Mouse (Mus musculus) ovary, adult 10 weeks (tissue): ENCODE results near the gene Ptprcap. TPM values are rescaled to one million over a fixed set of nuclear protein-coding genes. Genes with fewer than 3 reads are reported as not detected.

Experiments used
- polyA plus RNA-seq: library from polyadenylated mRNA; stranded (reverse); fragments of 350-450 nt; fragmentation: Illumina TruSeq; extraction: RNeasy Lipid Tissue Mini Kit (QIAGEN cat#74804); gene quantifications from one replicate; pipeline ENCODE4 v1.2.3, GENCODE M21; 2014

Gene Ptprcap
- polyA plus RNA-seq, result 1.6 TPM

GRCm38 (mm10) chr19:4153232-4153654 lies at the start of gene Ptprcap:
Gene Ptprcap (plus strand): TSS chr19:4153604.

GRCm38 (mm10) chr19:4125741-4126696 lies 27.4 kb upstream of the Ptprcap start, which contains the start of gene Aip:
Gene Aip (minus strand): TSS chr19:4125858.

GRCm38 (mm10) chr19:4139446-4139845 lies 14.0 kb upstream of the Ptprcap start, which contains the start of gene Gpr152:
Gene Gpr152 (plus strand): TSS chr19:4139787.

DNA sequence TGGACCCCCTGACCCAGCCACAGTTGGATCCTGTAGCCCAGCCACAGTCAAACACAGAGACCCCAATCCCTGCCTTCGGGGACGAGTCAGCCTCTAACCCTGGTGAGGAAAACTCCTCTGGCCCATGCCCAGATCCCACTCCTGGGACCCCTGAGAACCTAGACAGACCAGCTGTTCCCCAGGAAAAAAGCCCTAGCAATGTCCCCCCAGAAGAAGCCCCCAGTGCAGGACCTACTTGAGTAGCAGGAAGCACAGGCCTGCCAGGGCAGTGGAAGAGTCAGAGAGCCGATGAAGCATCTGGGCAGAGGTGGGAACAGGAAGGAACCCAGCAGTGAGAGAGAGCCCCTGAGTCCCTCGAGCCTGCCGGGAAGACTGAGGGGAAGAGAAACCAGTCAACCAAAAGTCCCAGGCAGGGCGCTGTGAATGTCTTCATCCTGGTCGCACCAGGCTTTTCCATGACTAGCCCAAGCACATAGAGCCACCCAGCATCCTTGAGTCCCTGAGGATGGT lies 9.6 kb upstream of the Ptprcap start, which contains the start of gene Cabp4:
Cabp4 (minus strand) TSS at position 275 of the 510 bp plus-strand sequence.

DNA sequence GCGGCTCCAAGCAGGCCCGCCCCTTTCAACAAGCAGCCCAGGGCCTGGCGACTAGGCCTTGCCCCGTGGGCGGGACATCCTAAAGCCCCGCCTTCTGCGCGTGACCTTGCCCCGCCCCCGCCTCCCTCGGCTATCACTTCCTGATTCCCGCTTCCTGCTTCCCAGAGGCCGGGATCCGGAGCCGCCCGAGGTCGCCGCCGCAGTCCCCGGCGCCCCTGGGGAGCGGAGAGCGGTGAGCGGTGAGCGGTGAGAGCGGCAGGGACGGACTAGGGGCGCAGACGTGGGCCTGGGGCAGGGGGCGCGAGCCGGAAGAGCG lies 5.0 kb upstream of the Ptprcap start, which contains the start of gene Coro1b:
Coro1b (plus strand) TSS at position 129 of the 316 bp plus-strand sequence.

GRCm38 (mm10) chr19:4162646-4163542 lies 9.5 kb downstream of the Ptprcap start, which contains the start of gene Rps6kb2:
Gene Rps6kb2 (minus strand): TSS chr19:4163354.

GRCm38 (mm10) chr19:4175368-4175947 lies 22.1 kb downstream of the Ptprcap start, which contains the start of gene Carns1:
Gene Carns1 (minus strand): TSS chr19:4175479.

DNA sequence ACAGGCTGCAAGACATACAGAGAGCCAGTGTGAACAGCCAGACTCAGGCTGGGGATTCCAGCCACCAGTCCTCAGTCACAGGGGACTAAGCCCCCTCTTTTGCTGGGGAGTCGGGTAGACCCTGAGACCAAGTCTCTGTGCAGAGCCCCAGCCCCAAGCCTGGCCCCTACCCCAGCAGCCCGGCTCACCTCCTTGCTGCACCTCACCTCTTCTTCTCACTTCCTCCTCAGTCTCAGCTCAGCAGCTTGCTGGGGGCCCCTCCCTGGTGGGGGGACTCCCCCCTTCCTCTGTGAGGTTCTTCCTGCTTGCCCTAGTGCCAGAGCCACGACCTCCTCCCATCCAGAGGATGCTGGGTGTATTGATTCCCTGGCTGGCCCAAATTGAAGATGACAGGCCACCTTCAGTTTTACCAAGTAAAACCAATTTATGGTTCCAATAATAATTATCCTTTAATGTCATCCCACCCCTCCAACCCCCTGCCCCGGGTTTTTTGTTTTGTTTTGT lies 37.5 kb downstream of the Ptprcap start, which contains the start of gene Tbc1d10c:
Tbc1d10c (minus strand) TSS at position 454 of the 504 bp plus-strand sequence.

GRCm38 (mm10) chr19:4191528-4192250 lies 38.3 kb downstream of the Ptprcap start, which contains the start of gene Ppp1ca:
Gene Ppp1ca (plus strand): TSS chr19:4192065.

DNA sequence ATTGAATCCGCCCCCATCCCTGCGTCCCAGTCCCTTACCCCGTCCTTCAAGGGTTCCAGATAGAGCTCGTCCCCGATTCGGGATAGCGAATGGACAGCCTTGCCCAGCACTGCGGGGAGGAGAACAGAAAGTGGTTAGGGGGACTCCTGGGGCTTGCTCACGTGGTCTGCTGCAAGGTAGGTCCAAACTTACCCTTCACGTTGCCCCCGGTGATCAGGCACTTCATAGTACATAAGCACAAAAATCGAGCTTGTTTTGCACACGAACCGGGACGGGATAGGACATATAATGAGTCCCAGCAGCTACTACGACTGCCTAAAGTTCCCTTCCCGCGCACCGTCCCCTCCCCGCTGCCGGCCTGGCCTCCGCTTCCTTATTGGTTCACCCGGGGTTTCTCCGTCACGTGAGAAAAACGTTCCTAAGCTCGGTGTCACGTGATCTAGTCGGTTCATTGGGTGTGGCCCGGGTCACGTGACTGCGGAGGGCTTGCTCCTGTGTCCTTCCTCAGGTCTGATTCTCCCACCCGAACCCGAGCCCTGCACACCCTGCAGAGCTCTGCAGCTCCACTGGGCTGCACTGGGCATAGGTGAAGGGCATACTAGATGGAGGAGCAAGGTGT lies 48.0 kb downstream of the Ptprcap start, which contains the start of gene Rad9a:
Rad9a (minus strand) TSS at position 372 of the 619 bp plus-strand sequence.

Other genes starting within 250 kb of the Ptprcap start
- 2.5 TPM for gene Tcirg1, start 246.5 kb upstream of the Ptprcap start, polyA plus RNA-seq
- gene Ndufs8, start 240.8 kb upstream of the Ptprcap start, polyA plus RNA-seq, result 1.3 TPM
- gene Aldh3b1, start 223.8 kb upstream of the Ptprcap start, polyA plus RNA-seq, result 1.7 TPM
- gene Unc93b1, start 218.4 kb upstream of the Ptprcap start, polyA plus RNA-seq, result 0.51 TPM
- gene Aldh3b3, start 195.0 kb upstream of the Ptprcap start, polyA plus RNA-seq, result not detected
- gene Aldh3b2, start 181.3 kb upstream of the Ptprcap start, polyA plus RNA-seq, result not detected
- 1.3 TPM for gene Acy3, start 167.0 kb upstream of the Ptprcap start, polyA plus RNA-seq
- gene Tbx10, start 160.9 kb upstream of the Ptprcap start, polyA plus RNA-seq, result not detected
- gene Nudt8, start 153.0 kb upstream of the Ptprcap start, polyA plus RNA-seq, result not detected
- gene Gm49405, start 153.0 kb upstream of the Ptprcap start, polyA plus RNA-seq, result not detected
- gene Doc2g, start 150.3 kb upstream of the Ptprcap start, polyA plus RNA-seq, result not detected
- 2.2 TPM for gene Ndufv1, start 140.8 kb upstream of the Ptprcap start, polyA plus RNA-seq
- 13.3 TPM for gene Gstp1, start 115.6 kb upstream of the Ptprcap start, polyA plus RNA-seq
- gene Gstp2, start 107.6 kb upstream of the Ptprcap start, polyA plus RNA-seq, result 5.3 TPM
- gene Gstp3, start 94.0 kb upstream of the Ptprcap start, polyA plus RNA-seq, result not detected
- not detected for gene Cabp2, start 72.0 kb upstream of the Ptprcap start, polyA plus RNA-seq
- not detected for gene Cdk2ap2, start 56.4 kb upstream of the Ptprcap start, polyA plus RNA-seq
- gene Pitpnm1, start 53.6 kb upstream of the Ptprcap start, polyA plus RNA-seq, result 0.37 TPM
- 1.00 TPM for gene Aip, start 27.7 kb upstream of the Ptprcap start, polyA plus RNA-seq
- gene Gpr152, start 13.8 kb upstream of the Ptprcap start, polyA plus RNA-seq, result not detected
- gene Cabp4, start 9.6 kb upstream of the Ptprcap start, polyA plus RNA-seq, result not detected
- 12.7 TPM for gene Coro1b, start 5.0 kb upstream of the Ptprcap start, polyA plus RNA-seq
- 1.2 TPM for gene Rps6kb2, start 9.8 kb downstream of the Ptprcap start, polyA plus RNA-seq
- gene Carns1, start 21.9 kb downstream of the Ptprcap start, polyA plus RNA-seq, result 1.00 TPM
- gene Tbc1d10c, start 37.7 kb downstream of the Ptprcap start, polyA plus RNA-seq, result not detected
- gene Ppp1ca, start 38.5 kb downstream of the Ptprcap start, polyA plus RNA-seq, result 102 TPM
- gene Rad9a, start 48.1 kb downstream of the Ptprcap start, polyA plus RNA-seq, result 3.0 TPM
- 0.26 TPM for gene Clcf1, start 60.6 kb downstream of the Ptprcap start, polyA plus RNA-seq
- not detected for gene AC109138.7, start 60.8 kb downstream of the Ptprcap start, polyA plus RNA-seq
- gene Pold4, start 78.3 kb downstream of the Ptprcap start, polyA plus RNA-seq, result not detected
- gene Ssh3, start 115.6 kb downstream of the Ptprcap start, polyA plus RNA-seq, result 1.9 TPM
- gene Ankrd13d, start 129.5 kb downstream of the Ptprcap start, polyA plus RNA-seq, result not detected
- 19.6 TPM for gene Grk2, start 152.6 kb downstream of the Ptprcap start, polyA plus RNA-seq
- gene Kdm2a, start 244.7 kb downstream of the Ptprcap start, polyA plus RNA-seq, result 79.9 TPM